Mouse (Mus musculus): Measurements from ENCODE around the gene Tnrc6a. TPM values are rescaled to one million over a fixed set of nuclear protein-coding genes. Genes with fewer than 3 reads are reported as not detected.

Gene Tnrc6a
- polyA plus RNA-seq, 1 experiment from 2014 or later, result 46.4 TPM

GRCm38 (mm10) chr7:123127981-123128380 lies 4.3 kb downstream of the Tnrc6a start:
- Histone ChIP-seq H3K4me3 (replicated peaks) (no peak overlapping the region), H3K27ac (no peak overlapping the region), H3K4me1 (peaks cover 18% of the 10 kb centered on the region), H3K9ac (no peak overlapping the region), H3K27me3 (replicated peaks) (no peaks in the 10 kb centered on the region), H3K36me3 (no peaks in the 10 kb centered on the region), H3K9me3 (no peaks in the 10 kb centered on the region), H3K4me2 (no peak overlapping the region)
- WGBS, result 19% methylated on average over 1 of the region's 1 CpGs
- ATAC-seq (ENCODE audit: insufficient read depth, low FRiP score, low read depth), result no peak

- Histone ChIP-seq H3K4me2 (no peak overlapping the region), H3K36me3 (no peaks in the 10 kb centered on the region), H3K9ac (no peak overlapping the region), H3K4me1 (peaks cover 18% of the 10 kb centered on the region), H3K9me3 (no peaks in the 10 kb centered on the region), H3K4me3 (replicated peaks) (no peak overlapping the region), H3K27ac (no peak overlapping the region), H3K27me3 (replicated peaks) (no peaks in the 10 kb centered on the region)
- ATAC-seq (ENCODE audit: insufficient read depth, low FRiP score, low read depth), result no peak
- 60% methylated on average over 2 of the region's 2 CpGs for WGBS
These were observed 5.4 kb downstream of the Tnrc6a start for GRCm38 (mm10) chr7:123129061-123129460.

GRCm38 (mm10) chr7:123130198-123130597 lies 6.5 kb downstream of the Tnrc6a start:
- H3K9me3 ChIP-seq, result no peaks in the 10 kb centered on the region
- WGBS, result 37% methylated on average over 2 of the region's 2 CpGs

GRCm38 (mm10) chr7:123132401-123132800 lies 8.7 kb downstream of the Tnrc6a start:
- H3K27me3 ChIP-seq (replicated peaks), result no peaks in the 10 kb centered on the region
- no peaks in the 10 kb centered on the region for H3K36me3 ChIP-seq
- H3K9ac ChIP-seq, result no peak overlapping the region
- no peak for ATAC-seq (ENCODE audit: insufficient read depth, low FRiP score, low read depth)
- H3K4me3 ChIP-seq (replicated peaks), result no peak overlapping the region
- H3K27ac ChIP-seq, result no peak overlapping the region
- 77% methylated on average over 2 of the region's 2 CpGs for WGBS
- peaks cover 7% of the 10 kb centered on the region; the same call in 1 of the 2 replicates for H3K4me1 ChIP-seq
- H3K9me3 ChIP-seq, result no peaks in the 10 kb centered on the region
- H3K4me2 ChIP-seq, result no peak overlapping the region

More at GRCm38 (mm10) chr7:123130198-123130597, 6.5 kb downstream of the Tnrc6a start:
- Histone ChIP-seq H3K36me3 (no peaks in the 10 kb centered on the region), H3K9ac (no peak overlapping the region), H3K4me1 (peaks cover 16% of the 10 kb centered on the region), H3K4me2 (no peak overlapping the region), H3K27ac (no peak overlapping the region), H3K27me3 (replicated peaks) (no peaks in the 10 kb centered on the region), H3K4me3 (replicated peaks) (no peak overlapping the region)
- ATAC-seq (ENCODE audit: insufficient read depth, low FRiP score, low read depth), result no peak

- Histone ChIP-seq H3K36me3 (no peaks in the 10 kb centered on the region), H3K9me3 (no peaks in the 10 kb centered on the region), H3K9ac (no peak overlapping the region), H3K4me2 (no peak overlapping the region), H3K27me3 (replicated peaks) (no peaks in the 10 kb centered on the region), H3K4me3 (replicated peaks) (no peak overlapping the region), H3K27ac (no peak overlapping the region), H3K4me1 (0 out of 2 replicates have a peak, but pooled peaks cover 3% of the 10 kb centered on the region)
- no peak for ATAC-seq (ENCODE audit: insufficient read depth, low FRiP score, low read depth)
- 57% methylated on average over 2 of the region's 2 CpGs for WGBS
These were observed 11.2 kb downstream of the Tnrc6a start for GRCm38 (mm10) chr7:123134876-123135275.

GRCm38 (mm10) chr7:123135655-123136054 lies 12.0 kb downstream of the Tnrc6a start:
- Histone ChIP-seq H3K9me3 (no peaks in the 10 kb centered on the region), H3K4me3 (replicated peaks) (no peak overlapping the region), H3K4me1 (0 out of 2 replicates have a peak, but pooled peaks cover 3% of the 10 kb centered on the region), H3K9ac (no peak overlapping the region), H3K4me2 (no peak overlapping the region), H3K36me3 (no peaks in the 10 kb centered on the region), H3K27ac (no peak overlapping the region), H3K27me3 (replicated peaks) (no peaks in the 10 kb centered on the region)
- 61% methylated on average over 3 of the region's 3 CpGs for WGBS
- ATAC-seq (ENCODE audit: insufficient read depth, low FRiP score, low read depth), result no peak

- 81% methylated on average over 4 of the region's 4 CpGs for WGBS
- Histone ChIP-seq H3K36me3 (no peaks in the 10 kb centered on the region), H3K4me1 (no peaks in the 10 kb centered on the region), H3K4me3 (replicated peaks) (no peak overlapping the region), H3K27me3 (replicated peaks) (no peaks in the 10 kb centered on the region), H3K27ac (no peak overlapping the region), H3K4me2 (no peak overlapping the region), H3K9ac (no peak overlapping the region), H3K9me3 (no peaks in the 10 kb centered on the region)
- no peak for ATAC-seq (ENCODE audit: insufficient read depth, low FRiP score, low read depth)
These were observed 14.3 kb downstream of the Tnrc6a start for GRCm38 (mm10) chr7:123138001-123138400.

- Histone ChIP-seq H3K4me2 (no peak overlapping the region), H3K4me3 (replicated peaks) (no peak overlapping the region), H3K36me3 (peaks cover 5% of the 10 kb centered on the region; the same call in 1 of the 2 replicates), H3K9ac (no peak overlapping the region), H3K27ac (no peak overlapping the region), H3K27me3 (replicated peaks) (no peaks in the 10 kb centered on the region), H3K4me1 (no peaks in the 10 kb centered on the region), H3K9me3 (no peaks in the 10 kb centered on the region)
- ATAC-seq (ENCODE audit: insufficient read depth, low FRiP score, low read depth), result no peak
- WGBS, result 77% methylated on average over 10 of the region's 10 CpGs
These were observed 22.6 kb downstream of the Tnrc6a start for GRCm38 (mm10) chr7:123146141-123146846.

- WGBS, result 97% methylated on average over 2 of the region's 2 CpGs
- no peak for ATAC-seq (ENCODE audit: insufficient read depth, low FRiP score, low read depth)
- Histone ChIP-seq H3K9me3 (no peaks in the 10 kb centered on the region), H3K9ac (no peak overlapping the region), H3K36me3 (peaks cover 10% of the 10 kb centered on the region), H3K4me2 (no peak overlapping the region), H3K27me3 (replicated peaks) (no peaks in the 10 kb centered on the region), H3K27ac (no peak overlapping the region), H3K4me3 (replicated peaks) (no peak overlapping the region), H3K4me1 (no peaks in the 10 kb centered on the region)
These were observed 24.1 kb downstream of the Tnrc6a start for GRCm38 (mm10) chr7:123147787-123148186.

GRCm38 (mm10) chr7:123148935-123149334 lies 25.2 kb downstream of the Tnrc6a start:
- Histone ChIP-seq H3K27me3 (replicated peaks) (no peaks in the 10 kb centered on the region), H3K9me3 (no peaks in the 10 kb centered on the region), H3K36me3 (peaks cover 17% of the 10 kb centered on the region), H3K4me1 (no peaks in the 10 kb centered on the region), H3K27ac (no peak overlapping the region), H3K9ac (no peak overlapping the region), H3K4me2 (no peak overlapping the region), H3K4me3 (replicated peaks) (no peak overlapping the region)
- ATAC-seq (ENCODE audit: insufficient read depth, low FRiP score, low read depth), result no peak
- WGBS, result 86% methylated on average over 9 of the region's 9 CpGs

GRCm38 (mm10) chr7:123162346-123162745 lies 38.7 kb downstream of the Tnrc6a start:
- H3K4me3 ChIP-seq (replicated peaks), result no peak overlapping the region
- H3K9me3 ChIP-seq, result no peaks in the 10 kb centered on the region
- 94% methylated on average over 10 of the region's 10 CpGs for WGBS
- H3K9ac ChIP-seq, result no peak overlapping the region
- no peaks in the 10 kb centered on the region for H3K4me1 ChIP-seq
- H3K4me2 ChIP-seq, result no peak overlapping the region
- H3K27me3 ChIP-seq (replicated peaks), result no peaks in the 10 kb centered on the region
- peaks cover 38% of the 10 kb centered on the region for H3K36me3 ChIP-seq
- ATAC-seq (ENCODE audit: insufficient read depth, low FRiP score, low read depth), result no peak
- H3K27ac ChIP-seq, result no peak overlapping the region

- ATAC-seq (ENCODE audit: insufficient read depth, low FRiP score, low read depth), result no peak
- peaks cover 75% of the 10 kb centered on the region for H3K36me3 ChIP-seq
- H3K4me1 ChIP-seq, result no peaks in the 10 kb centered on the region
- no peak overlapping the region for H3K4me2 ChIP-seq
- H3K4me3 ChIP-seq (replicated peaks), result no peak overlapping the region
- WGBS, result 85% methylated on average over 2 of the region's 2 CpGs
- H3K9me3 ChIP-seq, result no peaks in the 10 kb centered on the region
- no peaks in the 10 kb centered on the region for H3K27me3 ChIP-seq (replicated peaks)
- no peak overlapping the region for H3K9ac ChIP-seq
- H3K27ac ChIP-seq, result no peak overlapping the region
These were observed 43.8 kb downstream of the Tnrc6a start for GRCm38 (mm10) chr7:123167436-123167835.

Measured in stomach, embryonic 15.5 days (tissue).